Mouse (Mus musculus) C2C12 (cell line): ENCODE measurements around the gene Hnrnpl.

Source experiments
- CTCF ChIP-seq: IDR thresholded peaks from one replicate; pipeline ENCODE4 v1.5.1; 2011; ENCODE audit not compliant: control insufficient read depth, insufficient read depth, insufficient read length
- FOSL1 ChIP-seq: IDR thresholded peaks from one replicate; pipeline ENCODE4 v1.8.0; 2011; ENCODE audit warnings: mild to moderate bottlenecking, low read length; ENCODE audit not compliant: poor library complexity, insufficient read depth, severe bottlenecking
- MAX ChIP-seq: IDR thresholded peaks from one replicate; pipeline ENCODE4 v1.6.1; 2011; ENCODE audit warnings: mild to moderate bottlenecking, control low read depth
- MYOD1 ChIP-seq: IDR thresholded peaks from one replicate; pipeline ENCODE4 v1.6.1; 2011; ENCODE audit warnings: low read depth; ENCODE audit not compliant: control insufficient read depth, insufficient read length
- MYOG ChIP-seq: IDR thresholded peaks from one replicate; pipeline ENCODE4 v1.6.1; 2011; ENCODE audit not compliant: control insufficient read depth, insufficient read length; ENCODE audit errors: extremely low read depth
- USF1 ChIP-seq: IDR thresholded peaks from one replicate; pipeline ENCODE4 v1.6.1; 2011; ENCODE audit warnings: low read depth, mild to moderate bottlenecking, control low read depth, moderate library complexity

- no peak for TF ChIP-seq CTCF
- no peak for TF ChIP-seq MYOG
- no peak for TF ChIP-seq FOSL1
- TF ChIP-seq MYOD1 = no peak
- TF ChIP-seq MAX = no peak
- TF ChIP-seq USF1 = no peak
These were observed 52.6 kb downstream of the Hnrnpl start for GRCm38 (mm10) chr7:28860898-28861297.
